Mouse (Mus musculus): ENCODE results near the gene Scn1b.
A peak's percentile ranks its signal among the peaks of the same experiment; 100 is the strongest.

The Scn1b gene

GRCm38 (mm10) chr7:31087262-31087661 lies 39.5 kb downstream of the Scn1b start:
- DNase-seq (ENCODE audit: low read depth, low spot score) = no peak

GRCm38 (mm10) chr7:31086175-31086755 lies 40.5 kb downstream of the Scn1b start:
- DNase-seq (ENCODE audit: low read depth, low spot score) = no peak

- no peak for DNase-seq (ENCODE audit: low read depth, low spot score)
Observed at GRCm38 (mm10) chr7:31085171-31085570, 41.6 kb downstream of the Scn1b start.

GRCm38 (mm10) chr7:31084140-31084539 lies 42.7 kb downstream of the Scn1b start:
- no peak for DNase-seq (ENCODE audit: low read depth, low spot score)

GRCm38 (mm10) chr7:31082831-31083588 lies 43.8 kb downstream of the Scn1b start:
- no peak for DNase-seq (ENCODE audit: low read depth, low spot score)

- no peak for DNase-seq (ENCODE audit: low read depth, low spot score)
Observed at GRCm38 (mm10) chr7:31082106-31082505, 44.7 kb downstream of the Scn1b start.

- no peak for DNase-seq (ENCODE audit: low read depth, low spot score)
Observed at GRCm38 (mm10) chr7:31081106-31081505, 45.7 kb downstream of the Scn1b start.

GRCm38 (mm10) chr7:31080611-31081010 lies 46.2 kb downstream of the Scn1b start:
- DNase-seq (ENCODE audit: low read depth, low spot score) = no peak

- no peak for DNase-seq (ENCODE audit: low read depth, low spot score)
Observed at GRCm38 (mm10) chr7:31079670-31080069, 47.1 kb downstream of the Scn1b start.

GRCm38 (mm10) chr7:31077885-31078445 lies 48.8 kb downstream of the Scn1b start:
- peak; percentile 80 for DNase-seq (ENCODE audit: low read depth, low spot score)

- no peak for DNase-seq (ENCODE audit: low read depth, low spot score)
Observed at GRCm38 (mm10) chr7:31077470-31077869, 49.3 kb downstream of the Scn1b start.

GRCm38 (mm10) chr7:31076492-31076891 lies 50.3 kb downstream of the Scn1b start, which contains the start of gene Fxyd3:
Gene Fxyd3 (minus strand): TSS chr7:31076704.
- DNase-seq (ENCODE audit: low read depth, low spot score) = no peak

- no peak for DNase-seq (ENCODE audit: low read depth, low spot score)
Observed at GRCm38 (mm10) chr7:31074713-31075069, 52.1 kb downstream of the Scn1b start.

- no peak for DNase-seq (ENCODE audit: low read depth, low spot score)
Observed at GRCm38 (mm10) chr7:31074061-31074712, 52.6 kb downstream of the Scn1b start.

GRCm38 (mm10) chr7:31073546-31073945 lies 53.3 kb downstream of the Scn1b start:
- no peak for DNase-seq (ENCODE audit: low read depth, low spot score)

GRCm38 (mm10) chr7:31072326-31072725 lies 54.5 kb downstream of the Scn1b start:
- peak; percentile 42 for DNase-seq (ENCODE audit: low read depth, low spot score)

GRCm38 (mm10) chr7:31070324-31070723 lies 56.5 kb downstream of the Scn1b start:
- no peak for DNase-seq (ENCODE audit: low read depth, low spot score)

GRCm38 (mm10) chr7:31069491-31069890 lies 57.3 kb downstream of the Scn1b start:
- peak; percentile 43 for DNase-seq (ENCODE audit: low read depth, low spot score)

GRCm38 (mm10) chr7:31067836-31068235 lies 59.0 kb downstream of the Scn1b start:
- DNase-seq (ENCODE audit: low read depth, low spot score) = peak; percentile 31
